Mouse (Mus musculus) adrenal gland, postnatal 10 days (tissue): ENCODE data around the gene Fam83g. TPM values are rescaled to one million over a fixed set of nuclear protein-coding genes. Genes with fewer than 3 reads are reported as not detected.

Experiments
- DNase-seq: peaks from one replicate; pipeline ENCODE4 v3.0.0; 2021; ENCODE audit warnings: mixed read lengths
- total RNA-seq, 2 experiments: library from RNA; stranded (reverse); gene quantifications; 2 replicates each; pipeline ENCODE4 v1.2.3; 2021

The Fam83g gene
- total RNA-seq, 2 experiments from 2014 or later = 0.78 to 0.85 TPM

DNA sequence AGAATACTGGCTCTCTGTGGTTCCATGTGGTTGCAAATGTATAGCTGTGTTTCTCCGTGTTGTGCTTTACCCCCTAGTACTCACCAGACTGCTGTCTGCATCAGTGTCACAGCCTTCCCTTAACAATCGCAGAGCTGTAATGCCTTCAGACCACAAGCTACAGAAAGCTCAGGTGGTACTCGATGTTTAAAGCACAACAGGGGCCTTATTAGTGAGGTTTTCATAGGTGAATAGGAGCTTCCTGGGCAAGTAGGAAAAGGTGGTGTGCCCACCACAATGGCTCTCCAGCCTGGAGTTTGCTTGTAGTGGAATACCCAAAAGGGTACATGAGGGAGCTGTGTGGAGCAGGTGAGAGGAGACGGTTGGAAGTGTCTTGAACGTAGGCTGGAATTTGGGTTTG, 31.7 kb upstream of the Fam83g start:
- DNase-seq = no peak

GRCm38 (mm10) chr11:61652686-61653447, 31.0 kb upstream of the Fam83g start, which contains the start of gene Grap:
Gene Grap (plus strand): TSS chr11:61653265.
- peak; percentile 37 for DNase-seq

DNA sequence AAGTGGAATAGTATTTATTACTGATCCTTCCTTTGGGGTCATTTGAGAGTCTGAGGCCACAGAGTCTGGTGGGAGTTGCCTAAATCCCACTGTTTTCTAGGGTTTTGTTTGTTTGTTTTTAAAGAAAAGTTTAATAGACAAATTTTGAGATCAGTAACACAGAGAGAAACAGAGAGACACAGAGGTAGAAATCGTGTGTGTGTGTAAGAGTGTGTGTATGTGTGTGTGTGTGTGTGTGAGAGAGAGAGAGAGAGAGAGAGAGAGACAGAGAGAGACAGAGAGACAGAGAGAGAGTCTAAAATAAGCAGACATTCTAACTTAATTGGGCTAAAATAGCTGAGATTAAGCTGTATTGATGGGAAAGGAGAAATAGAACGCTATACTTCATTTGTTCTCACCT, 30.3 kb upstream of the Fam83g start:
- DNase-seq = no peak

GRCm38 (mm10) chr11:61654786-61655311, 29.0 kb upstream of the Fam83g start:
- DNase-seq = no peak

GRCm38 (mm10) chr11:61655649-61656048, 28.2 kb upstream of the Fam83g start:
- DNase-seq = no peak

DNA sequence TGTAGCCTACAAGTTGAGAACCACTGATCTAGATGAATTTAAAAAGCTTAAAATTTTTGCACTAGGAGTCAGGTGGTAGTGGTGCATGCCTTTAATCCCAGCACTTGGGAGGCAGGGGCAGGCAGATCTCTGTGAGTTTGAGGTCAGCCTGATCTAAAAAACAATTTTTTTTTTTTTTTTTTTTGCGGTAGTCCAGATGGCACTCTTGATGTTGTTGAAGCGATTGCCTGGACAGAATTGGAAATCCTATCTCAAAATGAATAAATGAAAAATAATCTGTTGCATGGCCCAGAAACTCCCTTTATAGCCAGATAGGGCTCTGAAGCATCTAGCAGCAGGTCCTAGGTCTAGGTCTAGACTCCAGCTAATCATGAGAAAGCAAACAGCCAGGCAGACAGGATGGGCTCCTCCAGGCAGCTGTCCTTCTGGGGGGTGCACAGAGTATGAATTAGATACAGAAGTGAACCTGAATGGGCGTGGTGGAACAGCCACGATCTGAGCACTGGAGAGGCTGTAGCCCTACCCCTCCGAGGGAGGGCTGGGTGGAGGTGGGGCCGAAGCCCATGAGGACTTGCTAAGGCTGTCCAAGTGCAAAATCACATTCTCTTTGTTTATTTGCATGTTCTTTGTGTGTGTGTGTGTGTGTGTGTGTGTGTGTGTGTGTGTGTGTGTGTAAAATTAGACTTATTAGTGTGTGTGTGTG, 27.6 kb upstream of the Fam83g start:
- DNase-seq = no peak

GRCm38 (mm10) chr11:61657432-61657831, 26.5 kb upstream of the Fam83g start:
- no peak for DNase-seq

DNA sequence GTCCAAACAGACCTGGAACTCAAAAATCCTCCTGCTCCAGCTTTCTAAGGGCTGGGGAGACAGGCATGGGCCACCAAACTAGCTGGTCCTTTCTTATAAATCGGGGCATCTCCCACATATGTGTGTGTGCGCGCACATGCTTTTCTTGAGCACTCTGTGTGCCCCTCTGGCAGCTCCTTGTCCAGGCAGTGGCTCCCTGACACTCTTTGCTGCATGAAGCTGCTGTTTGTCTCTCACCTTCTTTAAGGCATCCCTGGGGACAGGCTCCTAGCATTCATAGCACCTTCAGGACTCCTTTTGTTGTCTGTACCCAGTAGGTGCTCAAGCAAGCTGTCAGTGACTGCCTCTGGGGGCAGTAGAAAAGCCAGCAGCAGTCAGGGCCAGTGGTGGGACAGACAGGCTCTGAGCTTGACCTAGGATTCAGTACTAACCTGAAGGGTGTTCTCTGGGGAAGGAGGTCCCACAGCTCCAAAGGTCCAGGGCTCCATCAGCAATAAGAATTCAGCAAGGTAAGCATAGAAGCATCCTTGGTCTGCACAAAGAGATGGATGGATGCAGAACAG, 25.4 kb upstream of the Fam83g start:
- no peak for DNase-seq

DNA sequence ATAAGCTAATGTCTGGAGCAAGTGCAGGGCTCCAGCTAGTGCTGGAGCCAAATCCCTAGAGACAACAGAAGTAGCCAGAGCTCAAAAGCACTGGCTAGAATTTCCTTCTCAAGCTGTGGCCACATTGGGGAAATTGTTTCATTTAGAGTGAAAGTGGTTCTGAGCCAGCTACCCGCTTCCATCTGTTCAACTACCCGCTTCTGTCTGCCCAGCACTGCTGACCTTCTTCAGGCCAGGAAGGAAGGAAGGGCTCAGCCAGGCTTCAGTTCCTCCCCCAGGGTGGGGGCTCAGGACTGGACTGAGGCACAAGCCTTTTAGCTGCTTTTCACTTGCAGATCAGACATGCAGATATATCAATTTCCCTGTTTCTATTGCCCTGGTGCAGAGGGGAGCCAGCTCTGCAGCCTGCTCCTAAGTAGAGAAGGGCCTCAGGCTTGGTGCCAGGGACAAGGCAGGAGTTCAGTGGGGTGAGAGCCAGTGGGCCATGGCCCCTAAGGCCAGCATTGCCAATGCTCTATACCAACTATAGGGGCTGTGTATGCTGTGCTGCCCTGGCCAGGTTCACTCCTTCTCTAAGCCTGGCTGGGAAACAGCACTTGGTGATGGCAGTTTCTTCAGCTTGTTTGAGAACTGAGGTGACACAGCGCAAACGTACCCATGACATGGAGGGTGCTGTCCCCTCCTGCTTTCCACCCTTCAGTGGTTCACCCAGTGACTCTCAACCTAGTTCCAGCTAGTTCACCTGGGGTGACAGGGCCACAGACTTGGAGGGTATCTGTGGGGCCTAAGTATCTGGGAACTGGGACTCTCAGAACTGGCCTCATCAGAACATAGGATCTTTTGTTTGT, 24.7 kb upstream of the Fam83g start:
- DNase-seq = no peak

DNA sequence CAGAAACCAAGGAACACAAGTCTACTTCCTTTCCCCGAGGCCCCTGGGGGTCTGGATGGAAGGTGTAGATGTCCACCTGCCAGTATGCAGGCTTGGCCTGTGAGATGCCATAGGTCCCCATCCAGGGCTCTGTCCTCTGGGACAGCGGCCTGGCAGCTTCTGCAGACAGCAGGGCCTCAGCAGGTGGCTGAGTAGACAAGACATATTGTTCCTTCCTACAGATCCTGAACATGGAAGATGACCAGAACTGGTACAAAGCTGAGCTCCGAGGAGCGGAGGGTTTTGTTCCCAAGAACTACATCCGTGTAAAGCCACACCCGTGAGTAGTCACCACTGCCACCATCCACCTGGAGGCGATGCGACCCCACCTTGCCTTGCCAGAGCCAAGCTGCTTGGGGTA, 23.9 kb upstream of the Fam83g start:
- no peak for DNase-seq

DNA sequence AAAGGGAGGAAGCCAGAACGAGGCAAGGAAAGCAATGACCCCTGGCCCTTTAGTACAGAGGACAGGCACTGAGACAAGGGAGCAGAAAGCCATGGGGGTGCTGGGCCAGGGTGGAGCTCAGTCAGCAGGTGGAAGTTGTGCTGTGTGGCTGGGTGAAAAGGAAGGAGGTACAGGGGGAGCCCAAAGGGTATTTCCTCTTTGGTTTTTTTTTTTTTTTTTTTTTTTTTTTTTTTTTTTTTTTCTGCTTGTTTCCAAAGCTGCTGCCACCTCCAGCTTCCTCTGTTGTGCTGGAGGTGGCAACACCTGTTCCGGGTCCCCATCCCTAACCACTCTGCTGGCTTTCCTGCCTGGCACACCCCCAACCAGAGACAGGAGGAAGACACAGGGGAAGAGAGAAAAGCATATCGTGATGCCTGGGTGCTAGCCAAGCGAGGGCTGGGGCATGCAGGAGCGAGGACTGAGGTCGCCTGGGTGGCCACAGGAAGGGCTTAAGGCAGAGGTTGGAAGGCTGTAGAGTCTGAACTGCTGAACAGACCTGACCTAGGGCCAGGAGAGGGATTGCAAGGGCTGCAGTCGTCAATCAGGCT, 23.0 kb upstream of the Fam83g start:
- DNase-seq = no peak

- no peak for DNase-seq
Observed at GRCm38 (mm10) chr11:61662189-61662588, 21.7 kb upstream of the Fam83g start.

DNA sequence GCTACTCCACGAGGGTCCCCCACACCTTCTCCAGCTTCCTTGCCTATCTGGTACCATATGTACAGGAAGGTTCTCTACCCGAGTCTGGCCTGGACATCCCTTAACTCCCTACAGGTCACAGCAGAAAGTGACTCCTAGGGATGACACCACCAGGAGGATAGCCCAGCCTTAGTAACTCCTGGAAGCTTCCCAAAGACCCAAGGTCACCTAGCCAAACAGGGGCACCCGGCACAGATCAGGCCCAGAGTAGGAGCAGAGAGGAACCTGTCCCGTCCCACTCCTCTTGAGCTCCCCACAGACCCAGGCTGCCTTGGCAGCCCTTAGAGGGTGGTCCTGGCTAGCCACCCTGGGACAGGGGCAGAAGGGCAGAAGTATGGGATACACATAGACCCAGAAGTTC, 18.5 kb upstream of the Fam83g start:
- DNase-seq = peak; percentile 60

DNA sequence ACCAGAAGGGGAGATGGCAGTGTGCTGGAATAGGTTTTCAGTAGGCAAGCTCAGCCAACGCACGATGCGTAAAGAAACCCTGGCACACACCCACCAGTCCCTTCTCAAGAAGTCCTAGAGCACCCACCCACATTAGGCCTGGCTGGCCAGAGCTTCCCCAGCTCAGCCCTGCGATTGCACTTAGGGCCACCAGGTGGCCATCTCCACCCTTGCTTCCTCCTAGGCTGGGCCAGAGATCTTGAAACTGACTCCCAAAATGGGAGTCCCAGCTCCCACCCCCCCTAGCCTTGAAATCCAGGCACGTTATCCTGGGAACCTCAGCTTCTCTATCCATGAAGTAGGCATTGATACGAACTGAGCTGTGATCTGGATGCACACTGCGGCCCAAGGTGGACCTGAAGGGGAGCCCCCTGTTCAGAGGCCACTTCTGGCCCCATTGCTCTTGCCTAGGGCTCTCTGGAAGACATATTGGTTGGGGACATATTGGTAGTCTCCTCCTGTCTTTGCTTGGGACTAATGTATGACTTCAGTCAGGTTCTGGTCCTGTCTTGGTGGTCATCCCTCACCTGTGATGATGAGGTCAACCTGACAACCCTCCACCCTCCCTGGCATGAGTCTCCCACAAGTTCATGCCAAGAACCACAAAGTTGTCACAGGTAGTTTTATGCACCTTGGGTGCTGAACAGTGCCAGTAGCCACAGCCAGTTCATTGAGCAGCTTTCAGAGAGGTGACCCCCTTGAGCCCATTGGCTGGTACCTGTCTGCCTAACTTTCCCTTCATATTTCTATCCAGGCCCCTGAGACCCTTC, 17.7 kb upstream of the Fam83g start:
- peak; percentile 76 for DNase-seq

DNA sequence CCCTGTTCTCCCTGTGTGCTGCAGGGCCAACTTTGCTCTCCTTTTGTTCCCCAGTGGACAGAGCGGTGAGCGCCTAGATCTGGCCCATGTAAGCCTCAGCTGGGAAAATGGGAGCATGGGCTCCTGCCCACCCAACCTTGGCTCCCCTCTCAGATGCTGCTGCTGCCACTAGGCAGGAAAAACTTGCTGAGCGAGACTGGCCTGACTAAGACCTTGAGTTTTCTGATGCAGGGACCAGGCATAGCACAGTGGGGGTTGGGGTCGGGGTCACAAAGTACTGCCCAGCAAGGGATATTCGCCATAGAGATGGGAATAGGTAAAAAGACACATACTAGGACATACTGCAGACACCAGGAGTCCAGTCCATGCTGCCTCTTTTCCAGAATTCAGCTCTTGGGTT, 16.6 kb upstream of the Fam83g start:
- no peak for DNase-seq

- no peak for DNase-seq
Observed at GRCm38 (mm10) chr11:61667782-61668181, 16.1 kb upstream of the Fam83g start.

GRCm38 (mm10) chr11:61669492-61670490, 14.1 kb upstream of the Fam83g start:
- no peak for DNase-seq

DNA sequence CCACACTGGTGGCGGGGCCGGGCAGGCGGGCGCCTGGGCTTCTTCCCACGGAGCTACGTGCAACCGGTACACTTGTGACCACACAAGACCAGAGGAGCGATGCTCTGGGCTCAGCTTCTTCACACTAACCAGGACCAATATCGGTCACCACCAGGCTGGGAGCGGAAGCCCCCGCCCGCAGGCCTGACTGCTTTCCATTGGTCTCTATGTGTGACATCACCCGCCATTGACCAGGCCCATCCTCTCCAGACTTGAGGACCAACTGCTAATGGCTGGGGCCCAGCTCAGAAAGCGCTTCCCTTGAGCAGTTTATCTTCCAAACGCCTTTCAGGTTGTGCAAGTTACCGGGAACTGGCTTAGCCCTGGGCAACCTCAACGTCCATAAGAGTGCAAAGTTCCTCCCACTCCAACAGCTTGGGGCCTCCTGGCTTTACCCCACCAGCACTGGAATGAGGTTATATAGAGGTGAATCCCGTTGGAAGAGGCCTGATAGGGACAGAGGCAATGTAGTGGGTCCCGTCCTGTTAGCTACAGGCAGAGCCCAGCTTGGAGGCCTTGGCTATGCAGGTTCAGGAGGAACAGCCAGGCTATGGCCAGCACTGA, 12.0 kb upstream of the Fam83g start:
- DNase-seq = no peak

DNA sequence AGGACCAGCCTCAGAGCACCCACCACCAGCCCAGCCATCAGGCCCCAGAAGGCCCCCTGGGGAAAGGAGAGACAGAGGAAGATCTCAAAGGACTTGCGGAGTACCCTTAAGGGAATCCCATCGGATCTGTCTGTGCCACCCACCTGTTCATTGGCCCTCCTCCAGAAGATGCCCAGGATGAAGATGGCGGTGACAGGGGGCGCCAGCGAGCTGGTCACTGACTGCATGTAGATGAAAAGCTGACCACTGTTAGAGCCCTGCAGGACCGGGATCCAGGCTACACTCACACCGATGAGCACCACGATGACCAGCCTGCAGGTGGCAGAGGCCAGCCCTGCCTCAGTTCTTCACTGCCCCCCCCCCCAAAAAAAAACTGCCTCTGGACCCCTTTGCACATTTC, 10.2 kb upstream of the Fam83g start:
- peak; percentile 56 for DNase-seq
